Mouse (Mus musculus): Measurements from ENCODE around the gene Ttyh3. TPM values are rescaled to one million over a fixed set of nuclear protein-coding genes. Genes with fewer than 3 reads are reported as not detected.

Gene Ttyh3
- polyA plus RNA-seq, 1 experiment = 46.0 TPM

DNA sequence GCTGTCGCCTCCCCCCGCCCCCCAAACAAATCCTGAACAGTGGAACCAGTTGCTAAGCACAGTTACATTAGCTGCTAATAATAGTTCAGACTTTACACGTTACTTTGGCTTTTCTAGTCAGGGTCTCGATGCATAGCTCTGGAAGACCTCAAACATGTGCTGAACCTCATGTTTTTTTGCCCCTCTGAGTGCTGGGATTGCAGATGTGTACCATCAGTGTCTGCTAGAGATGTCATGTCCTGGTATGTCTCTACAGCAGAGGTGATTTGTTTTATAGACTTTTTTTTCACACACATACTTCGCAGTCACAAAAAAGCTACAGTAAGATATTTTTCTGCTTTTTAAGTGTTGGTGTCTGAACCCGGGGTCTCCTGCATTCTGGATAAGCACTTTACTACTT is 23.3 kb upstream of the Ttyh3 start:
- no peak overlapping the region for H3ac ChIP-seq (ENCODE audit: control insufficient read depth, insufficient read length, low read depth)
- H3K79me3 ChIP-seq (ENCODE audit: low read depth) = no peaks in the 10 kb centered on the region
- H3K27me3 ChIP-seq (ENCODE audit: control insufficient read depth, insufficient read depth, insufficient read length) = no peaks in the 10 kb centered on the region
- H3K4me3 ChIP-seq (ENCODE audit: insufficient read depth, poor library complexity, severe bottlenecking) = no peak overlapping the region
- H3K36me3 ChIP-seq (ENCODE audit: control insufficient read depth, insufficient read depth) = peaks cover under 1% of the 10 kb centered on the region
- no peaks in the 10 kb centered on the region for H3K79me2 ChIP-seq (ENCODE audit: control insufficient read depth, insufficient read depth)
- TF ChIP-seq USF1 (IDR thresholded peaks at IDR 0.05; ENCODE audit: low read depth) = no peak
- TF ChIP-seq FOSL1 (IDR thresholded peaks at IDR 0.05; ENCODE audit: insufficient read depth, low read length, poor library complexity, severe bottlenecking) = no peak
- no peak for TF ChIP-seq MYOD1 (IDR thresholded peaks at IDR 0.05; ENCODE audit: control insufficient read depth, insufficient read length, low read depth)
- TF ChIP-seq MYOG (IDR thresholded peaks at IDR 0.05; ENCODE audit: control insufficient read depth, extremely low read depth, insufficient read length) = no peak
- TF ChIP-seq CTCF (IDR thresholded peaks at IDR 0.05; ENCODE audit: control insufficient read depth, insufficient read depth, insufficient read length) = no peak
- no peak for TF ChIP-seq CEBPB (IDR thresholded peaks at IDR 0.05; ENCODE audit: low read depth)
- no peak for TF ChIP-seq MAX (IDR thresholded peaks at IDR 0.05)

DNA sequence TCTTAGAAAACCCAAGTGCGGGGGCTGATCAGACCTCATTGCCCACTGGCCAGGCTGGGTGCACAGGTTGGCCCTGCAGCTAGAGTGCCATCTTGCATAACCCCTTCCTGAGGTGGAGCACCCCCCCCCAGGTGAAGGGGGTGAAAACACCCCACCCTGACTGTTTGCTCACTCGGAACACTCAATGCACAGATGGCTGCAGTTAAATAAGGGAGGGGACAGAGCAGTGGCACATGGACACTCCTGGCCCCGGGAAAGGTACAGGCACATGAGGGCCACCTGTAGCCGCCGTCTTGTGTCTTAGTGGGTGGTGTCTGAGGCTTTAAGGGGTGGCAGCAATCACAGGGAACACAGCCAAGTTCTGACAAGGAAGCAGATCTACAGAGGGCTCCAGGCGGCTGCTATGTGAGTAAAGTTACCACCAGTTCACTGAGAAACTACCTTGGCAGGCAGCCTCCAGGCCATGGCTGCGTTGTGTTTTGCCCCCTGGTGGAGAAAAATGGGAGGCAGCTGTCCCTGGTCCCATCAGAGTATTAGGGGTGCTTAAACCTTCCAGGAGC is 14.9 kb upstream of the Ttyh3 start:
- TF ChIP-seq CEBPB (IDR thresholded peaks at IDR 0.05; ENCODE audit: low read depth) (no peak), CTCF (IDR thresholded peaks at IDR 0.05; ENCODE audit: control insufficient read depth, insufficient read depth, insufficient read length) (peak; percentile 22)
- Histone ChIP-seq H3ac (ENCODE audit: control insufficient read depth, insufficient read length, low read depth) (no peak overlapping the region), H3K79me2 (ENCODE audit: control insufficient read depth, insufficient read depth) (no peaks in the 10 kb centered on the region), H3K4me3 (ENCODE audit: insufficient read depth, poor library complexity, severe bottlenecking) (no peak overlapping the region), H3K27me3 (ENCODE audit: control insufficient read depth, insufficient read depth, insufficient read length) (peaks cover 11% of the 10 kb centered on the region), H3K79me3 (ENCODE audit: low read depth) (no peaks in the 10 kb centered on the region), H3K36me3 (ENCODE audit: control insufficient read depth, insufficient read depth) (no peaks in the 10 kb centered on the region)

DNA sequence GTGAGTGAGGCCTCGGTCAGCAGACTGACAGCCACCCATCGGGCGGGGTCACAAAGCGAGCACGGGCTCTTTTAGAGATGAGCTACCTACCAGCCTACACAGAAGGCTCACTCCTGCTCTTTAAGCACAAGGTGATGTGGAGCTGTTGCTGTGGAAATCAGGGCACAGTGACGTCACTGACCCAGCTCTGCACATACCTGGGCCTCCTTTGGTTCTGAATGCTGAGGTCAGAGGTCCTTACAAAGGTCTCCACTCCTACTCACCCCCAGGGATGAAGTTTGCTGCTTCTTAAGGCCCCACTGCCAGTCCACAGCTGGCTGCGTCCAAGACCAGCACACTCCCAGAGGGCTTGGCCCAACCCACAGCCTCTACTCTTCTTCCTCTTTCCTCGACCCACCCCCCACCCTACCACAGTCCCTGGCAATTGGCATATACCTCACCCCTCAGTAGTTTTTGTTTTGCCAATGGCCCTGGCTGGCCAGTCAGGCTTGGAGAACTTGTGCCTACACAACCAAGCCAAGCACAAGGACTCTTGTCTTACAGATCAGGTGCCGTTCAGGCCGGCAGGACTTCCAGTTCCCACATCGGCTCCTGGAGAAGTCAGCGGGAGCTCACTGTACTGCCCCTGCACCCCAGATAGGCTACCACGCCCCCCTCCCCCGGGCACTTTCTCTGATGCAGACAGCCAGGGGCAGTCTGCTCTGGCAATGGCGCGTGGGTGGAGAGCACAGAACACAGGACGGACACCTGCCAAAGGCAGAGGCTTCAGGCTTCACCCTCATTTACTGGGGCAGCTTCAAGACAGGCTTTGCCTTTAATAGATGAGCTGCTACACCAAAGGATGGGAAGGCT is 14.1 kb upstream of the Ttyh3 start:
- peaks cover 11% of the 10 kb centered on the region for H3K27me3 ChIP-seq (ENCODE audit: control insufficient read depth, insufficient read depth, insufficient read length)
- TF ChIP-seq FOSL1 (IDR thresholded peaks at IDR 0.05; ENCODE audit: insufficient read depth, low read length, poor library complexity, severe bottlenecking) (no peak), CEBPB (IDR thresholded peaks at IDR 0.05; ENCODE audit: low read depth) (no peak), USF1 (IDR thresholded peaks at IDR 0.05; ENCODE audit: low read depth) (no peak)
- no peak overlapping the region for H3K4me3 ChIP-seq (ENCODE audit: insufficient read depth, poor library complexity, severe bottlenecking)
- H3K36me3 ChIP-seq (ENCODE audit: control insufficient read depth, insufficient read depth) = no peaks in the 10 kb centered on the region
- H3ac ChIP-seq (ENCODE audit: control insufficient read depth, insufficient read length, low read depth) = no peak overlapping the region
- H3K79me2 ChIP-seq (ENCODE audit: control insufficient read depth, insufficient read depth) = no peaks in the 10 kb centered on the region
- no peaks in the 10 kb centered on the region for H3K79me3 ChIP-seq (ENCODE audit: low read depth)

DNA sequence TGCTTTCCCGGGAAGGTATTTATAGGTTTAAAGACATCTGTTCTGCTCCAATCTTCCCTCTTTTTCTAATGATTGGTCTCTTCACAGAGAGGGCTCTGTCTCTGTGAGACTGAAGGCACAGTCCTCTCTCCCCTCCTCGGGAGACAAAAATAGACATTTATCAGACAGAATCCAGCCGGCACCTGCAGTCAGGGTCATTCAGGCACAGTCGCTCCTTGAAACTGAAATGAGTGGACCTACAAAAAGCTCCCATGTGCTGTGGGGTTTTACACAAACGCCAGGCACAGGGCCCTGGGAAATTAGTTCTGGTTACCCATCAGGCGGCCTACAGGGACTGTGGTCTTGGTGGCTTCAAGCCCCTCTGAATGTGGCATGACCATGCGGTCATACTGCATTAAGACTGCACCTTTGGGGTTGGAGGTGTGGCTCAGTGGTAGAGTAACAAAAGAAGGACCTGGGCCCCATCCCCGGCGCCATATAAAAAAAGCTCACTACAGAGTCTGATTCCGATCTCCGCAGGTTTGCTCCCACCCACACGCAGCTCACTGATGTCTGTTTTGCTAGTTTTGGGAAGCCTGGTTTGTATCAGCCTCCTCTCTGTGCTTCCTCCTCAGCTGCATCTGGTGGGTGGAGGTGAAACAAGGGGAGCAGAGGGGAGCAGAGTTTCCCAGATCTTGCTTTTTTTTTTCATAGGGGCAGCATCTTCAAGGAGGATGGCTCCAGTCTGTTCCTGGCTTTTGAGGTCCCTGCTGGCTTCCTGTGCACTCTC is 13.2 kb upstream of the Ttyh3 start:
- Histone ChIP-seq H3K79me3 (ENCODE audit: low read depth) (no peaks in the 10 kb centered on the region), H3K4me3 (ENCODE audit: insufficient read depth, poor library complexity, severe bottlenecking) (no peak overlapping the region)
- TF ChIP-seq USF1 (IDR thresholded peaks at IDR 0.05; ENCODE audit: low read depth) (no peak), MYOG (IDR thresholded peaks at IDR 0.05; ENCODE audit: control insufficient read depth, extremely low read depth, insufficient read length) (no peak), CEBPB (IDR thresholded peaks at IDR 0.05; ENCODE audit: low read depth) (no peak), MYOD1 (IDR thresholded peaks at IDR 0.05; ENCODE audit: control insufficient read depth, insufficient read length, low read depth) (no peak), FOSL1 (IDR thresholded peaks at IDR 0.05; ENCODE audit: insufficient read depth, low read length, poor library complexity, severe bottlenecking) (no peak), MAX (IDR thresholded peaks at IDR 0.05) (no peak), CTCF (IDR thresholded peaks at IDR 0.05; ENCODE audit: control insufficient read depth, insufficient read depth, insufficient read length) (no peak)

DNA sequence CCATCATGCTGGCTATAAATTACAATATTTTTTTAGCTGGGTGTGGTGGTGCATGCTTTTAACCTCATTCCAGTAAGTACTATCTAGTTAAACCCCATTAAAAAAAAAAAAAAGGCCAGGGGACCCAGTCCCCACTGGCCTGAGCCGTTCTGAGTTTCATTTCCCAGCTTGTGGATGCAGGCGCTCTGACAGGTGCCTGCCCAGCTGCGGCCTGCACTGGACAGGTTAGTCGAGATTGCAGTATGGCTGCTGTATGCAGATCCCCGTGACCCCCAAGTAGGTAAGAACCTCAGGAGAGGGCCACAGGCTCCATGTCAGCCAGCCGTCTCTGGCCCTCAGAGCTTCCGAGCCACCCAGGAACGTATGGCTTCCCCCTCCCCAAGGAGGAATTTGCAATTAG is 12.6 kb upstream of the Ttyh3 start:
- Histone ChIP-seq H3K79me2 (ENCODE audit: control insufficient read depth, insufficient read depth) (no peaks in the 10 kb centered on the region), H3K27me3 (ENCODE audit: control insufficient read depth, insufficient read depth, insufficient read length) (peaks cover 15% of the 10 kb centered on the region), H3K79me3 (ENCODE audit: low read depth) (no peaks in the 10 kb centered on the region), H3K36me3 (ENCODE audit: control insufficient read depth, insufficient read depth) (no peaks in the 10 kb centered on the region), H3K4me3 (ENCODE audit: insufficient read depth, poor library complexity, severe bottlenecking) (no peak overlapping the region), H3ac (ENCODE audit: control insufficient read depth, insufficient read length, low read depth) (no peak overlapping the region)
- TF ChIP-seq CTCF (IDR thresholded peaks at IDR 0.05; ENCODE audit: control insufficient read depth, insufficient read depth, insufficient read length) (no peak), FOSL1 (IDR thresholded peaks at IDR 0.05; ENCODE audit: insufficient read depth, low read length, poor library complexity, severe bottlenecking) (no peak), MYOG (IDR thresholded peaks at IDR 0.05; ENCODE audit: control insufficient read depth, extremely low read depth, insufficient read length) (no peak), MYOD1 (IDR thresholded peaks at IDR 0.05; ENCODE audit: control insufficient read depth, insufficient read length, low read depth) (no peak), CEBPB (IDR thresholded peaks at IDR 0.05; ENCODE audit: low read depth) (no peak), USF1 (IDR thresholded peaks at IDR 0.05; ENCODE audit: low read depth) (no peak), MAX (IDR thresholded peaks at IDR 0.05) (no peak)

More for the DNA sequence above, 13.2 kb upstream of the Ttyh3 start:
- Histone ChIP-seq H3ac (ENCODE audit: control insufficient read depth, insufficient read length, low read depth) (no peak overlapping the region), H3K27me3 (ENCODE audit: control insufficient read depth, insufficient read depth, insufficient read length) (peaks cover 11% of the 10 kb centered on the region), H3K36me3 (ENCODE audit: control insufficient read depth, insufficient read depth) (no peaks in the 10 kb centered on the region), H3K79me2 (ENCODE audit: control insufficient read depth, insufficient read depth) (no peaks in the 10 kb centered on the region)
